Mouse (Mus musculus): Measurements from ENCODE around the gene Fut9.

DNA sequence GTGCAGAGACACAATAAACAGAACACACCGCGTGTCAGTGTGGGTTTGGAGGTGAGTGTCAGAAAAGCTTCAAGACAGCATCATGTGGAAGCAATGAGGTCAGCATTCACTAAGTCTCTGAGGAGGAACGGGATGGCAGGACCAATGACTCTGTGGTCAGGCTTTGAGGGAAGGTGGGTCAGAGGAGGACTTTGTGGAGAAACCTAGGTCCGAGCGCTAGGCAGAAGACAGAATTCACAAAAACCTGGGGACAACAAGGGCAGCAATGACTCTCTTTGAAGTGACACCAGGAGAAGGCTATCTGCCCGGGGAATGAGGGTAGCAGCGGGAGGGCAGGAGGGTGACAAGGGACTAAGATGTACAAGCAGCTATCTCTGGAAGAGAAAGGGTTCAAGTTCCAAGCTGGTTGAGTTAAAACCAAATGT lies 981 bp downstream of the Fut9 start:
- TF ChIP-seq USF1 (IDR thresholded peaks at IDR 0.05; ENCODE audit: low read depth) (no peak), MYOG (IDR thresholded peaks at IDR 0.05; ENCODE audit: control insufficient read depth in 1 of 3, insufficient read depth in 1 of 3, insufficient read length in 2 of 3, low read depth in 2 of 3) (no peak), E2F4 (IDR thresholded peaks at IDR 0.05; ENCODE audit: insufficient read depth) (no peak), POLR2AphosphoS2 (IDR thresholded peaks at IDR 0.05; ENCODE audit: insufficient read length, low read depth) (no peak), POLR2A (IDR thresholded peaks at IDR 0.05; ENCODE audit: insufficient read length, low read depth) (no peak), MYOD1 (IDR thresholded peaks at IDR 0.05; ENCODE audit: control insufficient read depth in 1 of 3, insufficient read length in 2 of 3, low read depth in 2 of 3) (no peak), TCF12 (IDR thresholded peaks at IDR 0.05; ENCODE audit: insufficient read depth, poor library complexity, severe bottlenecking) (no peak)

Data from myocyte (in vitro differentiated cells).